Mouse (Mus musculus) limb, embryonic 14.5 days (tissue): ENCODE data around the gene Fstl3. TPM values are rescaled to one million over a fixed set of nuclear protein-coding genes. Genes with fewer than 3 reads are reported as not detected.
A peak's percentile ranks its signal among the peaks of the same experiment; 100 is the strongest.

ENCODE experiments used
- ATAC-seq: fragments of 200-750 bp; cut with Nextera tagmentation; 2 replicates; pipeline ENCODE4 v1.8.0; 2017; ENCODE audit warnings: low read depth, moderate number of reproducible peaks, moderate TSS enrichment; ENCODE audit not compliant: low FRiP score
- DNase-seq: peaks from one replicate; pipeline ENCODE4 v3.0.0-alpha.2; 2015; ENCODE audit warnings: low spot score
- H3K27ac ChIP-seq: fragments of 300-500 bp; sonication (generic); replicated peaks from 2 replicates; pipeline ENCODE4 v1.5.1; 2014; ENCODE audit warnings: low read depth, mild to moderate bottlenecking, low read length, moderate library complexity, mixed read lengths
- H3K27me3 ChIP-seq: fragments of 300-500 bp; sonication (generic); 2 replicates; pipeline ENCODE4 v1.6.1; 2014; ENCODE audit warnings: low read length, mixed read lengths; ENCODE audit not compliant: control insufficient read depth, insufficient read depth
- H3K36me3 ChIP-seq: fragments of 300-500 bp; sonication (generic); 2 replicates; pipeline ENCODE4 v1.6.1; 2014; ENCODE audit warnings: mild to moderate bottlenecking, low read length, moderate library complexity, mixed read lengths; ENCODE audit not compliant: control insufficient read depth, insufficient read depth
- H3K4me1 ChIP-seq: fragments of 300-500 bp; sonication (generic); 2 replicates; pipeline ENCODE4 v1.6.1; 2014; ENCODE audit warnings: antibody characterized with exemption, low read length, mixed read lengths; ENCODE audit not compliant: control insufficient read depth, insufficient read depth
- H3K4me2 ChIP-seq: fragments of 300-500 bp; sonication (generic); replicated peaks from 2 replicates; pipeline ENCODE4 v1.6.1; 2014; ENCODE audit warnings: low read depth, mild to moderate bottlenecking, low read length, moderate library complexity; ENCODE audit not compliant: severe bottlenecking
- H3K4me3 ChIP-seq: fragments of 300-500 bp; sonication (generic); replicated peaks from 2 replicates; pipeline ENCODE4 v1.5.1; 2014; ENCODE audit warnings: low read length
- H3K9ac ChIP-seq: fragments of 300-500 bp; sonication (generic); 2 replicates; pipeline ENCODE4 v1.6.1; 2014; ENCODE audit warnings: mild to moderate bottlenecking, low read depth, low read length, moderate library complexity; ENCODE audit not compliant: severe bottlenecking
- H3K9me3 ChIP-seq: fragments of 300-500 bp; sonication (generic); 2 replicates; pipeline ENCODE4 v1.6.1; 2016; ENCODE audit warnings: low read length; ENCODE audit not compliant: control insufficient read depth
- POLR2A ChIP-seq: fragments of 200-500 bp; IDR thresholded peaks from 2 replicates; pipeline ENCODE4 v1.8.0; 2012; ENCODE audit warnings: inconsistent platforms, mild to moderate bottlenecking, moderate library complexity, borderline replicate concordance; ENCODE audit not compliant: insufficient read depth, insufficient read length; ENCODE audit errors: extremely low read depth
- WGBS: fragments of 180-500 bp; shearing (Covaris S2); extraction: QIAGEN DNeasy Blood & Tissue Kit; methylation state at CpG from one replicate; pipeline ENCODE4 v1.1.7; 2014; 5-methylcytosine and 5-hydroxymethylcytosine counted together
- polyA plus RNA-seq, 2 experiments: library from polyadenylated mRNA; depleted of rRNA in 1 of 2; stranded (reverse) in 1 of 2; unstranded in 1 of 2; fragments of >200 nt; fragmentation: Nextera tagmentation in 1 of 2; extraction: Ambion mirVana in 1 of 2; gene quantifications; 2 replicates each; pipeline versions ENCODE4 v1.2.1 to v1.2.3; 2012 to 2014

The Fstl3 gene
- polyA plus RNA-seq, 2 experiments, result 9.0 to 11.6 TPM

DNA sequence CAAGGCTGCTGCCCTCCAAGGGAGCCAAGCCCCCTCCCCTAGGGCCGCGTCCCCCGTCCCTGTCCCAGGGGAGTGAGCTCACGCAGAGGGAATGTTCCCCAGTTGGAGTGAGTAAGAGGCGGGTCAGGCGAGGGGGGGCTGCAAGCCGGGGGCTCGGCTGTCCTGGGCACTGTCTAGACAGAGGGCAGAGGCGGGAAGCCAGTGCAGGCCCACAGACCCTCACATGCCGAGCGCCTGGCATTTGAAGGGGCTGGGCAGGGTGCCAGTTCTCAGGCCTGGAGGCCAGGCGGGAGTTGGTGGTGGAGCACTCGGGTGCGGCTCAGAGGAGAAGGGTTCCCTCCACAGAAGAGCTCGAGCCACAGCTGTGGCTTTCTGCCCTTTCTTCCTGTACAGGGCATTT lies 934 bp downstream of the Fstl3 start:
- ATAC-seq, result no peak
- H3K9me3 ChIP-seq, result no peaks in the 10 kb centered on the region
- peaks cover 22% of the 10 kb centered on the region for H3K4me1 ChIP-seq
- TF ChIP-seq POLR2A, result no peak
- H3K4me3 ChIP-seq, result peak overlapping the region; percentile 47; the same call in 1 of the 2 replicates
- H3K9ac ChIP-seq, result no peak overlapping the region
- 4% methylated on average over 14 of the region's 15 CpGs for WGBS
- peak overlapping the region; percentile 78 for H3K4me2 ChIP-seq
- peak; percentile 25 for DNase-seq
- H3K27me3 ChIP-seq, result no peaks in the 10 kb centered on the region
- H3K27ac ChIP-seq, result no peak overlapping the region
- no peaks in the 10 kb centered on the region for H3K36me3 ChIP-seq

DNA sequence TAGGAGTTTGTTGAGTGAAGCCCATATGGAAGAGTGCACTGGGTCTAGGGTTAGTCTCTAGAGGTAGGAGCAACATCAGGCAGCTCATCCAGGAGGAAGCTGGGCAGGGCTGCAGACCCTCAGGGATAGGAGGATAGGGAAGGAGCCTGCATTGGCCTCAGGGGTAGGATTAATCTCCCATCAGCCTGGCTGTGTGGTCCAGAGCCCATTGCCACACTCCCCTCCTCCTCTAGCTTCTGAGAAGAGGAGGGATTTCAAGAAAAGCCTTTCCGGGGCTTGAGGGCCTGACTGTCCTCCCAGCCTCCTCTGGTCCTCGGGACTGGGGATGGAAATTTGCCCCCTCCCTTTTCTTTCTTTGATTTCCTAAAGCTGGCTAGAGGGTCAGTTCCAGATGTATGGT lies 2.1 kb downstream of the Fstl3 start:
- Histone ChIP-seq H3K4me1 (peaks cover 22% of the 10 kb centered on the region), H3K4me3 (no peak overlapping the region), H3K27me3 (no peaks in the 10 kb centered on the region), H3K4me2 (no peak overlapping the region), H3K9ac (no peak overlapping the region), H3K36me3 (no peaks in the 10 kb centered on the region), H3K27ac (no peak overlapping the region), H3K9me3 (no peaks in the 10 kb centered on the region)
- no peak for ATAC-seq
- no peak for TF ChIP-seq POLR2A
- no peak for DNase-seq
- WGBS, result 11% methylated on average over 2 of the region's 2 CpGs

DNA sequence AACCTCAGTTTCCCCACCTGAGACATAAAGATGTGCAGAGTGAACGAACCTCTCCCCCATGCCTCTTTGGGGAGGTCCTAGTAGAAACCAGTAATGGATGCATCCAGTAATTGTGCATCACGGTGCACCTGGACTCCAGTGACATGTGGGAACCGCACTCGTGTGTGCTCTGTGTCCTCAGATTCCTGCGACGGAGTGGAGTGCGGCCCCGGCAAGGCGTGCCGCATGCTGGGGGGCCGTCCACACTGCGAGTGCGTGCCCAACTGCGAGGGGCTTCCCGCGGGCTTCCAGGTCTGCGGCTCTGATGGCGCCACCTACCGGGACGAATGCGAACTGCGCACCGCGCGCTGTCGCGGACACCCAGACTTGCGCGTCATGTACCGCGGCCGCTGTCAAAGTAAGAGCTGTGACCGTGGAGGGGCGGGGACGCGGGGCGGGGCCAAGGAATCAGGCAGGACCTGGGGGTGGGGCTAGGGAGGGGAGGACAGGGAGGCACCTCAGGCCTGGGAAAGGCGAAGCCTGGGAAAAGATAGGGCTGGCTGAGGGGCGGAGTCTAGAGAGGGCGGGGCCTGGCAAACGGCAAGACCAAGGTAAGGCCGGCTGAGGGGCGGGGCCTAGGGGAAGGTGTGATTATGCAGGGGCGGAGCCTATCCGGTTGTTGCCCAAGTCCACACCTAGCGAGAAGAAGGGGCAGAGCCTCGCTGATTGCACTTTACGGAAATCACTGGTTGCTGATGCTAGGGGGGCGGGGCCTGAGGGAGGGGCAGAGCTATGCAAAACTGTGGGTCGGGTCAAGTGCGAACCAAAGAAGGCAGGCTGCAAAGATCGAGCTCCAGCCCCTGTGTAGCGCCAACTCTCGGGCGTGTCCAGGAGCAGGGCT lies 3.0 kb downstream of the Fstl3 start:
- TF ChIP-seq POLR2A, result no peak
- 1% methylated on average over 54 of the region's 55 CpGs for WGBS
- peak overlapping the region; percentile 34 for H3K4me3 ChIP-seq
- H3K4me1 ChIP-seq, result peaks cover 22% of the 10 kb centered on the region
- H3K27ac ChIP-seq, result no peak overlapping the region
- H3K27me3 ChIP-seq, result no peaks in the 10 kb centered on the region
- peak overlapping the region; percentile 72 for H3K4me2 ChIP-seq
- H3K9me3 ChIP-seq, result no peaks in the 10 kb centered on the region
- H3K9ac ChIP-seq, result 0 out of 2 replicates have a peak overlapping the region, but pooled peaks have one; percentile 21
- no peaks in the 10 kb centered on the region for H3K36me3 ChIP-seq
- ATAC-seq, result peak; percentile 91
- peak; percentile 87 for DNase-seq

DNA sequence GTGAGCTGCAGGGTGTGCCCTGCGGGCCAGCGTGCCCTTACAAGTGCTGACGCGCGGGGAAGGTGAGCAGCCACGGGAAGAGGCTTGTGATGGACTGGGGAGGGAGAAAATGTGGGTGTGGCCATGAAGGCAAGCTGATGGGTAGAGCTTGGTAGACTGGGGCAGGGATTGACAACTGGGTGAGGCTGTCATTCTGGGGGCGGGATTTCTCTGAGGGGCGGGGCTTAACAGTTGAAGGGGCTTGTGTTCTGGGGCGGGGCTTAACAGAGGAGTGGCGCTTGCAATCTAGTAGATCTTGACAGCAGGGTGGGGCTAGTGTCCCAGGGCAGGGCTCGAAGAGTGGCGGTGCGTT lies 3.6 kb downstream of the Fstl3 start:
- Histone ChIP-seq H3K27ac (no peak overlapping the region), H3K27me3 (no peaks in the 10 kb centered on the region), H3K9ac (no peak overlapping the region), H3K4me1 (peaks cover 22% of the 10 kb centered on the region), H3K4me2 (peak overlapping the region; percentile 72), H3K36me3 (no peaks in the 10 kb centered on the region), H3K9me3 (no peaks in the 10 kb centered on the region), H3K4me3 (peak overlapping the region; percentile 34)
- TF ChIP-seq POLR2A, result no peak
- ATAC-seq (peak; percentile 6), DNase-seq (no peak)
- 4% methylated on average over 12 of the region's 13 CpGs for WGBS

DNA sequence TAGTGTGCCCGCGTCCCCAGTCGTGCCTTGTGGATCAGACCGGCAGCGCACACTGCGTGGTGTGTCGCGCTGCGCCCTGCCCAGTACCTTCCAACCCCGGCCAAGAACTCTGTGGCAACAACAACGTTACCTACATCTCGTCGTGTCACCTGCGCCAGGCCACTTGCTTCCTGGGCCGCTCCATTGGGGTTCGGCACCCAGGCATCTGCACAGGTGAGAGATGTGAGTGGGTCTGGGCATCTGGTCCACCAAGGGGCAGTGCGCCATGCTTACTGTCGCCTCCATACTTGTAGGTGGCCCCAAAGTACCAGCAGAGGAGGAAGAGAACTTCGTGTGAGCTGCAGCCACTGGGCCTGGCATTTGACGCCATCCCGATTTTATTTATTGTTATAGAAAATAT lies 4.1 kb downstream of the Fstl3 start:
- 30% methylated on average over 21 of the region's 21 CpGs for WGBS
- no peak for DNase-seq
- Histone ChIP-seq H3K9ac (no peak overlapping the region), H3K4me3 (peak overlapping the region; percentile 34), H3K9me3 (no peaks in the 10 kb centered on the region), H3K36me3 (no peaks in the 10 kb centered on the region), H3K4me1 (peaks cover 22% of the 10 kb centered on the region), H3K27ac (no peak overlapping the region), H3K4me2 (peak overlapping the region; percentile 72), H3K27me3 (no peaks in the 10 kb centered on the region)
- no peak for TF ChIP-seq POLR2A
- no peak for ATAC-seq
